Mouse (Mus musculus) right cerebral cortex, postnatal 4 days (tissue): ENCODE data around the gene Ankrd24.

Experiments used
- DNase-seq: peaks from one replicate; pipeline ENCODE4 v3.0.0-alpha.2; 2022

Ankrd24 gene

GRCm38 (mm10) chr10:81628390-81628789 lies at the start of gene Ankrd24:
Gene Ankrd24 (plus strand): TSS chr10:81628540.
- DNase-seq = no peak

GRCm38 (mm10) chr10:81579967-81580366 lies 48.4 kb upstream of the Ankrd24 start:
- no peak for DNase-seq

GRCm38 (mm10) chr10:81580441-81581070 lies 47.8 kb upstream of the Ankrd24 start:
- DNase-seq = no peak

- DNase-seq = no peak
Measured at GRCm38 (mm10) chr10:81583347-81583746, 45.0 kb upstream of the Ankrd24 start.

GRCm38 (mm10) chr10:81588739-81589138 lies 39.6 kb upstream of the Ankrd24 start:
- no peak for DNase-seq

GRCm38 (mm10) chr10:81591846-81592245 lies 36.5 kb upstream of the Ankrd24 start:
- DNase-seq = no peak

- DNase-seq = no peak
Measured at GRCm38 (mm10) chr10:81592631-81593030, 35.7 kb upstream of the Ankrd24 start.

GRCm38 (mm10) chr10:81593223-81593622 lies 35.1 kb upstream of the Ankrd24 start:
- no peak for DNase-seq

- no peak for DNase-seq
Measured at GRCm38 (mm10) chr10:81593935-81594334, 34.4 kb upstream of the Ankrd24 start.

- no peak for DNase-seq
Measured at GRCm38 (mm10) chr10:81595599-81595998, 32.7 kb upstream of the Ankrd24 start.

GRCm38 (mm10) chr10:81596611-81597010 lies 31.7 kb upstream of the Ankrd24 start:
- no peak for DNase-seq

GRCm38 (mm10) chr10:81597137-81597950 lies 31.0 kb upstream of the Ankrd24 start:
- DNase-seq = no peak

- no peak for DNase-seq
Measured at GRCm38 (mm10) chr10:81598342-81598741, 30.0 kb upstream of the Ankrd24 start.

- DNase-seq = no peak
Measured at GRCm38 (mm10) chr10:81598871-81599270, 29.5 kb upstream of the Ankrd24 start.

- no peak for DNase-seq
Measured at GRCm38 (mm10) chr10:81599630-81600029, 28.7 kb upstream of the Ankrd24 start.

GRCm38 (mm10) chr10:81600096-81600495 lies 28.2 kb upstream of the Ankrd24 start:
- no peak for DNase-seq

GRCm38 (mm10) chr10:81600738-81601203 lies 27.6 kb upstream of the Ankrd24 start, which contains the start of gene Tle6:
Gene Tle6 (minus strand): TSS chr10:81601073.
- DNase-seq = peak; percentile 97

GRCm38 (mm10) chr10:81601396-81601905 lies 26.9 kb upstream of the Ankrd24 start:
- no peak for DNase-seq

GRCm38 (mm10) chr10:81602741-81603151 lies 25.6 kb upstream of the Ankrd24 start:
- DNase-seq = no peak

GRCm38 (mm10) chr10:81604019-81604967 lies 24.0 kb upstream of the Ankrd24 start:
- DNase-seq = no peak

- peak; percentile 94 for DNase-seq
Measured at GRCm38 (mm10) chr10:81604968-81605665, 23.2 kb upstream of the Ankrd24 start.

- DNase-seq = no peak
Measured at GRCm38 (mm10) chr10:81605666-81605973, 22.7 kb upstream of the Ankrd24 start.
